Mouse (Mus musculus) kidney, adult 2 months (tissue): ENCODE data around the gene B430218F22Rik.

Experiments used
- CTCF ChIP-seq: fragments of 200-500 bp; conservative IDR thresholded peaks from 2 replicates; pipeline ENCODE4 v1.5.1; 2011; ENCODE audit warnings: low read depth, mild to moderate bottlenecking, control low read depth, low read length, moderate library complexity, mixed read lengths; ENCODE audit not compliant: insufficient read depth, insufficient read length
- POLR2A ChIP-seq: fragments of 200-500 bp; IDR thresholded peaks from one replicate; pipeline ENCODE4 v1.6.1; 2011; ENCODE audit warnings: low read depth, low read length, control low read depth

DNA sequence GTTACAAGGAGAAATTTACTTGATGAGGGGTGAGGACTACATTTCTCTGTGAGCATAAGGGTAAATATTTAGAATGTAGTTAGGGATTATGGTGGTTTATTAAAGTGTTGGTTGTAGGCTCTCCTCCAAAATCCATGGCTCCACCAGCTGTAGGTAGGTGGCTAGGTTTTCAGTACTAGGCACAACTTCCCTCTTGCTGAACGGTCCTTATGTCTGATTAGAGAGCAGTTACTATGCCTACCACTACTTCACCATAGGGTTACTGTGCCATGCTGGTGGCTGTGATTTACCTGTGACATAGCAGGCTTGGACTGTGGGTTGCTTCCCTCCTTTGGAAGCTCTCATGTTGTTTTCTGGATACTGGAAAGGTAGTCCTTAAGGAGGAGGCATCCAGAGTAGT, 34.4 kb downstream of the B430218F22Rik start:
- TF ChIP-seq CTCF (no peak), POLR2A (no peak)
